Mouse (Mus musculus): ENCODE measurements around the gene Isg20l2. TPM values are rescaled to one million over a fixed set of nuclear protein-coding genes. Genes with fewer than 3 reads are reported as not detected.

Isg20l2 gene
- polyA plus RNA-seq, 1 experiment, result 19.4 TPM

DNA sequence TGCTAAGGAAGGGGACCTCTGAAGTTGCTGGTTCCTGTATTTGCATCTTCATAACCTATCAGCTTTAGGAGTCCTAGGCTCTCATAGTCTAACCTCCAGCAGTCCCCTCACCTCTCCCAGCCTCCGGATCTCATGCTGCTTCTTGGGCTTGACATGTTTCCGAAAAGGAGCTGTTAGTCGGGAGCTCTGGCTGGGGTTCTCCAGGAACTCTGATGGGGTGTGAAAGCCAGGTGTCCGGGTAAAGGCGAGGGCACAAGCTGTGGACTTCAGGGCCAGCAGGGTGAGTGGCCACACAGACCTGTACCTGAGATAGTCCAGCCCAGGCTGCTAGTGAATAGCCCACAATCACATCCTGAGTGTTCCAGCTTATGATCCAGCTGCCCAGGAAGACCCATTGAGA is 2.7 kb upstream of the Isg20l2 start:
- H3K27me3 ChIP-seq (ENCODE audit: control insufficient read depth, insufficient read depth, insufficient read length), result no peaks in the 10 kb centered on the region
- no peak overlapping the region for H3K4me2 ChIP-seq (ENCODE audit: low read depth)
- H3K79me2 ChIP-seq (ENCODE audit: control insufficient read depth, insufficient read depth), result peaks cover 37% of the 10 kb centered on the region
- no peak overlapping the region for H3ac ChIP-seq (ENCODE audit: control insufficient read depth, insufficient read length)
- H3K4me3 ChIP-seq, result no peak overlapping the region
- TF ChIP-seq TCF3 (IDR thresholded peaks at IDR 0.05; ENCODE audit: insufficient read length, low read depth), result no peak
- TF ChIP-seq POLR2AphosphoS2 (IDR thresholded peaks at IDR 0.05; ENCODE audit: insufficient read length, low read depth), result peak; percentile 62
- H3K36me3 ChIP-seq (ENCODE audit: control insufficient read depth, insufficient read depth), result peaks cover 43% of the 10 kb centered on the region

- Histone ChIP-seq H3K27me3 (ENCODE audit: control insufficient read depth, insufficient read depth, insufficient read length) (no peaks in the 10 kb centered on the region), H3ac (ENCODE audit: control insufficient read depth, insufficient read length) (peak overlapping the region; percentile 79), H3K79me2 (ENCODE audit: control insufficient read depth, insufficient read depth) (peaks cover 55% of the 10 kb centered on the region), H3K36me3 (ENCODE audit: control insufficient read depth, insufficient read depth) (peaks cover 28% of the 10 kb centered on the region), H3K4me3 (peak overlapping the region; percentile 96), H3K4me2 (ENCODE audit: low read depth) (peak overlapping the region; percentile 100)
- TF ChIP-seq E2F4 (IDR thresholded peaks at IDR 0.05; ENCODE audit: insufficient read depth) (no peak), TCF12 (IDR thresholded peaks at IDR 0.05; ENCODE audit: insufficient read depth, poor library complexity, severe bottlenecking) (no peak), MYOG (IDR thresholded peaks at IDR 0.05; ENCODE audit: control insufficient read depth in 1 of 3, insufficient read depth in 1 of 3, insufficient read length in 2 of 3, low read depth in 2 of 3) (no peak), USF1 (IDR thresholded peaks at IDR 0.05; ENCODE audit: low read depth) (no peak), MYOD1 (IDR thresholded peaks at IDR 0.05; ENCODE audit: control insufficient read depth in 1 of 3, insufficient read length in 2 of 3, low read depth in 2 of 3) (no peak), SRF (IDR thresholded peaks at IDR 0.05; ENCODE audit: control insufficient read depth, insufficient read length, low read depth) (no peak), POLR2A (IDR thresholded peaks at IDR 0.05; ENCODE audit: insufficient read length, low read depth) (no peak), REST (IDR thresholded peaks at IDR 0.05; ENCODE audit: insufficient read depth, insufficient read length) (no peak), TCF3 (IDR thresholded peaks at IDR 0.05; ENCODE audit: insufficient read length, low read depth) (no peak), MAX (IDR thresholded peaks at IDR 0.05; ENCODE audit: low read depth) (no peak), CEBPB (IDR thresholded peaks at IDR 0.05; ENCODE audit: insufficient read depth, poor library complexity, severe bottlenecking) (no peak), POLR2AphosphoS2 (IDR thresholded peaks at IDR 0.05; ENCODE audit: insufficient read length, low read depth) (no peak)
Observed at GRCm38 (mm10) chr3:87929341-87930077, 605 bp upstream of the Isg20l2 start.

DNA sequence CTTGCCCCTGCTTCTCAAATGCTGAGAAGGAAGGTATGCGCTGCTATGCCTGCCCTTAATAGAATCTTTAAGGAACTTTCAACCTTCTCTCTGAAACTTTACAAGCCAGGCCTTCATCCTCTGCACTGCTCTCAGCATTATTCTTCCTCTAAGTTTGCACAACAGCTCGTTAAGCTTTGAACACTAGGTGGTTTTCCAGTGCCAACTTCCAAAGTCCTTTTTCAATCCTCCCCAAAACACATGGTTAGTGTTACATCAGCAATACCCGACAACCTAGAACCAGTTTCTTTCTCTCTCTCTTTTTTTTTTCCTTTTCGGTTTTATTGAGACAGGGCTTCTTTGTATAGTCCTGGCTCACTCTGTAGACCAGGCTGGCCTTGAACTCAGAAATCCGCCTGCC is 3.9 kb downstream of the Isg20l2 start:
- no peak overlapping the region for H3ac ChIP-seq (ENCODE audit: control insufficient read depth, insufficient read length)
- TF ChIP-seq SRF (IDR thresholded peaks at IDR 0.05; ENCODE audit: control insufficient read depth, insufficient read length, low read depth), result no peak
- TF ChIP-seq MYOD1 (IDR thresholded peaks at IDR 0.05; ENCODE audit: control insufficient read depth in 1 of 3, insufficient read length in 2 of 3, low read depth in 2 of 3), result no peak
- no peak for TF ChIP-seq E2F4 (IDR thresholded peaks at IDR 0.05; ENCODE audit: insufficient read depth)
- no peak for TF ChIP-seq MAX (IDR thresholded peaks at IDR 0.05; ENCODE audit: low read depth)
- no peak for TF ChIP-seq USF1 (IDR thresholded peaks at IDR 0.05; ENCODE audit: low read depth)
- TF ChIP-seq POLR2AphosphoS2 (IDR thresholded peaks at IDR 0.05; ENCODE audit: insufficient read length, low read depth), result no peak
- TF ChIP-seq MYOG (IDR thresholded peaks at IDR 0.05; ENCODE audit: control insufficient read depth in 1 of 3, insufficient read depth in 1 of 3, insufficient read length in 2 of 3, low read depth in 2 of 3), result no peak
- no peak for TF ChIP-seq POLR2A (IDR thresholded peaks at IDR 0.05; ENCODE audit: insufficient read length, low read depth)
- no peak for TF ChIP-seq REST (IDR thresholded peaks at IDR 0.05; ENCODE audit: insufficient read depth, insufficient read length)
- no peak for TF ChIP-seq TCF3 (IDR thresholded peaks at IDR 0.05; ENCODE audit: insufficient read length, low read depth)
- TF ChIP-seq TCF12 (IDR thresholded peaks at IDR 0.05; ENCODE audit: insufficient read depth, poor library complexity, severe bottlenecking), result no peak
- no peak for TF ChIP-seq CEBPB (IDR thresholded peaks at IDR 0.05; ENCODE audit: insufficient read depth, poor library complexity, severe bottlenecking)
- H3K4me3 ChIP-seq, result no peak overlapping the region
- peaks cover 69% of the 10 kb centered on the region for H3K79me2 ChIP-seq (ENCODE audit: control insufficient read depth, insufficient read depth)
- H3K27me3 ChIP-seq (ENCODE audit: control insufficient read depth, insufficient read depth, insufficient read length), result no peaks in the 10 kb centered on the region
- H3K4me2 ChIP-seq (ENCODE audit: low read depth), result peak overlapping the region; percentile 35
- H3K36me3 ChIP-seq (ENCODE audit: control insufficient read depth, insufficient read depth), result peaks cover 28% of the 10 kb centered on the region

GRCm38 (mm10) chr3:87934501-87934900 is 4.4 kb downstream of the Isg20l2 start:
- Histone ChIP-seq H3K79me2 (ENCODE audit: control insufficient read depth, insufficient read depth) (peaks cover 64% of the 10 kb centered on the region), H3K4me2 (ENCODE audit: low read depth) (no peak overlapping the region), H3K4me3 (no peak overlapping the region), H3K27me3 (ENCODE audit: control insufficient read depth, insufficient read depth, insufficient read length) (no peaks in the 10 kb centered on the region), H3K36me3 (ENCODE audit: control insufficient read depth, insufficient read depth) (peaks cover 32% of the 10 kb centered on the region), H3ac (ENCODE audit: control insufficient read depth, insufficient read length) (no peak overlapping the region)
- no peak for TF ChIP-seq MAX (IDR thresholded peaks at IDR 0.05; ENCODE audit: low read depth)
- TF ChIP-seq POLR2AphosphoS2 (IDR thresholded peaks at IDR 0.05; ENCODE audit: insufficient read length, low read depth), result no peak
- no peak for TF ChIP-seq TCF12 (IDR thresholded peaks at IDR 0.05; ENCODE audit: insufficient read depth, poor library complexity, severe bottlenecking)
- no peak for TF ChIP-seq E2F4 (IDR thresholded peaks at IDR 0.05; ENCODE audit: insufficient read depth)
- no peak for TF ChIP-seq USF1 (IDR thresholded peaks at IDR 0.05; ENCODE audit: low read depth)
- TF ChIP-seq MYOG (IDR thresholded peaks at IDR 0.05; ENCODE audit: control insufficient read depth in 1 of 3, insufficient read depth in 1 of 3, insufficient read length in 2 of 3, low read depth in 2 of 3), result no peak

GRCm38 (mm10) chr3:87935201-87935600 is 5.1 kb downstream of the Isg20l2 start:
- Histone ChIP-seq H3K27me3 (ENCODE audit: control insufficient read depth, insufficient read depth, insufficient read length) (no peaks in the 10 kb centered on the region), H3K36me3 (ENCODE audit: control insufficient read depth, insufficient read depth) (peaks cover 35% of the 10 kb centered on the region), H3K4me3 (no peak overlapping the region), H3K4me2 (ENCODE audit: low read depth) (no peak overlapping the region), H3ac (ENCODE audit: control insufficient read depth, insufficient read length) (no peak overlapping the region), H3K79me2 (ENCODE audit: control insufficient read depth, insufficient read depth) (peaks cover 60% of the 10 kb centered on the region)
- no peak for TF ChIP-seq MYOD1 (IDR thresholded peaks at IDR 0.05; ENCODE audit: control insufficient read depth in 1 of 3, insufficient read length in 2 of 3, low read depth in 2 of 3)
- TF ChIP-seq E2F4 (IDR thresholded peaks at IDR 0.05; ENCODE audit: insufficient read depth), result no peak
- no peak for TF ChIP-seq POLR2AphosphoS2 (IDR thresholded peaks at IDR 0.05; ENCODE audit: insufficient read length, low read depth)
- no peak for TF ChIP-seq POLR2A (IDR thresholded peaks at IDR 0.05; ENCODE audit: insufficient read length, low read depth)
- TF ChIP-seq TCF3 (IDR thresholded peaks at IDR 0.05; ENCODE audit: insufficient read length, low read depth), result no peak
- no peak for TF ChIP-seq SRF (IDR thresholded peaks at IDR 0.05; ENCODE audit: control insufficient read depth, insufficient read length, low read depth)
- TF ChIP-seq USF1 (IDR thresholded peaks at IDR 0.05; ENCODE audit: low read depth), result no peak
